Mouse (Mus musculus) CH12.LX (cell line): ENCODE measurements around the gene Epb41.

Experiments
- CHD2 ChIP-seq: IDR thresholded peaks from 2 replicates; pipeline ENCODE4 v1.6.1; 2011; ENCODE audit warnings: low read length, improper control_type of control experiment
- ETS1 ChIP-seq: conservative IDR thresholded peaks from 2 replicates; pipeline ENCODE4 v1.6.1; 2012; ENCODE audit warnings: low read depth, mild to moderate bottlenecking, inconsistent platforms, low read length, improper control_type of control experiment, moderate library complexity

GRCm38 (mm10) chr4:131875242-131875641 is 199.9 kb downstream of the Epb41 start:
- TF ChIP-seq ETS1 (no peak), CHD2 (no peak)
